Mouse (Mus musculus): ENCODE results near the gene Cfap43.

Gene Cfap43

GRCm38 (mm10) chr19:47919126-47919965, at the start of gene Cfap43, which contains the start of gene Itprip:
Cfap43 (minus strand) TSS chr19:47919287.
Itprip (minus strand) TSS chr19:47919299.
- in situ Hi-C loops (cut with MboI; ENCODE audit: low sequenced_read_pairs), result no loop called here

GRCm38 (mm10) chr19:47958181-47958580, 39.1 kb upstream of the Cfap43 start:
- in situ Hi-C loops (cut with MboI; ENCODE audit: low sequenced_read_pairs), result no loop called here

- in situ Hi-C loops (cut with MboI; ENCODE audit: low sequenced_read_pairs), result no loop called here
Measured at GRCm38 (mm10) chr19:47953169-47953568, 34.1 kb upstream of the Cfap43 start.

- in situ Hi-C loops (cut with MboI; ENCODE audit: low sequenced_read_pairs), result no loop called here
Measured at GRCm38 (mm10) chr19:47950946-47951345, 31.9 kb upstream of the Cfap43 start.

GRCm38 (mm10) chr19:47946821-47947465, 27.9 kb upstream of the Cfap43 start:
- in situ Hi-C loops (cut with MboI; ENCODE audit: low sequenced_read_pairs), result no loop called here

GRCm38 (mm10) chr19:47939361-47939760, 20.3 kb upstream of the Cfap43 start:
- in situ Hi-C loops (cut with MboI; ENCODE audit: low sequenced_read_pairs), result no loop called here

- in situ Hi-C loops (cut with MboI; ENCODE audit: low sequenced_read_pairs), result no loop called here
Measured at GRCm38 (mm10) chr19:47937443-47938406, 18.6 kb upstream of the Cfap43 start, which contains the start of gene Cfap58. Cfap58 (plus strand) TSS chr19:47937675.

GRCm38 (mm10) chr19:47936938-47937337, 17.9 kb upstream of the Cfap43 start:
- in situ Hi-C loops (cut with MboI; ENCODE audit: low sequenced_read_pairs), result no loop called here

- in situ Hi-C loops (cut with MboI; ENCODE audit: low sequenced_read_pairs), result no loop called here
Measured at GRCm38 (mm10) chr19:47936490-47936889, 17.4 kb upstream of the Cfap43 start.

- in situ Hi-C loops (cut with MboI; ENCODE audit: low sequenced_read_pairs), result no loop called here
Measured at GRCm38 (mm10) chr19:47935530-47935929, 16.4 kb upstream of the Cfap43 start.

GRCm38 (mm10) chr19:47934636-47935238, 15.7 kb upstream of the Cfap43 start:
- in situ Hi-C loops (cut with MboI; ENCODE audit: low sequenced_read_pairs), result loop anchor here (5.0 kb wide), 1 partner anchor 52 kb away; no protein-coding TSS in a partner anchor

- in situ Hi-C loops (cut with MboI; ENCODE audit: low sequenced_read_pairs), result loop anchor here (5.0 kb wide), 1 partner anchor 52 kb away; no protein-coding TSS in a partner anchor
Measured at GRCm38 (mm10) chr19:47934146-47934545, 15.1 kb upstream of the Cfap43 start.

- in situ Hi-C loops (cut with MboI; ENCODE audit: low sequenced_read_pairs), result loop anchor here (5.0 kb wide), 1 partner anchor 50 kb away; no protein-coding TSS in a partner anchor
Measured at GRCm38 (mm10) chr19:47931982-47932638, 13.0 kb upstream of the Cfap43 start.

GRCm38 (mm10) chr19:47929043-47929442, 10.0 kb upstream of the Cfap43 start:
- in situ Hi-C loops (cut with MboI; ENCODE audit: low sequenced_read_pairs), result no loop called here

GRCm38 (mm10) chr19:47927032-47927431, 7.9 kb upstream of the Cfap43 start:
- in situ Hi-C loops (cut with MboI; ENCODE audit: low sequenced_read_pairs), result no loop called here

GRCm38 (mm10) chr19:47925819-47926218, 6.7 kb upstream of the Cfap43 start:
- in situ Hi-C loops (cut with MboI; ENCODE audit: low sequenced_read_pairs), result no loop called here

GRCm38 (mm10) chr19:47919966-47920375, 884 bp upstream of the Cfap43 start:
- in situ Hi-C loops (cut with MboI; ENCODE audit: low sequenced_read_pairs), result no loop called here

GRCm38 (mm10) chr19:47918455-47919101, 509 bp downstream of the Cfap43 start:
- in situ Hi-C loops (cut with MboI; ENCODE audit: low sequenced_read_pairs), result no loop called here

GRCm38 (mm10) chr19:47918016-47918415, 1.1 kb downstream of the Cfap43 start:
- in situ Hi-C loops (cut with MboI; ENCODE audit: low sequenced_read_pairs), result no loop called here

All from CH12F3 (cell line).